Mouse (Mus musculus) limb, embryonic 14.5 days (tissue): ENCODE measurements at regions not wholly inside any gene's neighbourhood (a gene's known extent, or its start where the extent isn't known, plus 50 kb on each side); places are given as distances from the start of the nearest gene placed in this dataset.

ENCODE experiments used
- ATAC-seq: fragments of 200-750 bp; cut with Nextera tagmentation; 2 replicates; pipeline ENCODE4 v1.8.0; 2017; ENCODE audit warnings: low read depth, moderate number of reproducible peaks, moderate TSS enrichment; ENCODE audit not compliant: low FRiP score
- DNase-seq: peaks from one replicate; pipeline ENCODE4 v3.0.0-alpha.2; 2015; ENCODE audit warnings: low spot score
- H3K27ac ChIP-seq: fragments of 300-500 bp; sonication (generic); replicated peaks from 2 replicates; pipeline ENCODE4 v1.5.1; 2014; ENCODE audit warnings: low read depth, mild to moderate bottlenecking, low read length, moderate library complexity, mixed read lengths
- H3K27me3 ChIP-seq: fragments of 300-500 bp; sonication (generic); 2 replicates; pipeline ENCODE4 v1.6.1; 2014; ENCODE audit warnings: low read length, mixed read lengths; ENCODE audit not compliant: control insufficient read depth, insufficient read depth
- H3K36me3 ChIP-seq: fragments of 300-500 bp; sonication (generic); 2 replicates; pipeline ENCODE4 v1.6.1; 2014; ENCODE audit warnings: mild to moderate bottlenecking, low read length, moderate library complexity, mixed read lengths; ENCODE audit not compliant: control insufficient read depth, insufficient read depth
- H3K4me1 ChIP-seq: fragments of 300-500 bp; sonication (generic); 2 replicates; pipeline ENCODE4 v1.6.1; 2014; ENCODE audit warnings: antibody characterized with exemption, low read length, mixed read lengths; ENCODE audit not compliant: control insufficient read depth, insufficient read depth
- H3K4me2 ChIP-seq: fragments of 300-500 bp; sonication (generic); replicated peaks from 2 replicates; pipeline ENCODE4 v1.6.1; 2014; ENCODE audit warnings: low read depth, mild to moderate bottlenecking, low read length, moderate library complexity; ENCODE audit not compliant: severe bottlenecking
- H3K4me3 ChIP-seq: fragments of 300-500 bp; sonication (generic); replicated peaks from 2 replicates; pipeline ENCODE4 v1.5.1; 2014; ENCODE audit warnings: low read length
- H3K9ac ChIP-seq: fragments of 300-500 bp; sonication (generic); 2 replicates; pipeline ENCODE4 v1.6.1; 2014; ENCODE audit warnings: mild to moderate bottlenecking, low read depth, low read length, moderate library complexity; ENCODE audit not compliant: severe bottlenecking
- H3K9me3 ChIP-seq: fragments of 300-500 bp; sonication (generic); 2 replicates; pipeline ENCODE4 v1.6.1; 2016; ENCODE audit warnings: low read length; ENCODE audit not compliant: control insufficient read depth
- POLR2A ChIP-seq: fragments of 200-500 bp; IDR thresholded peaks from 2 replicates; pipeline ENCODE4 v1.8.0; 2012; ENCODE audit warnings: inconsistent platforms, mild to moderate bottlenecking, moderate library complexity, borderline replicate concordance; ENCODE audit not compliant: insufficient read depth, insufficient read length; ENCODE audit errors: extremely low read depth
- WGBS: fragments of 180-500 bp; shearing (Covaris S2); extraction: QIAGEN DNeasy Blood & Tissue Kit; methylation state at CpG from one replicate; pipeline ENCODE4 v1.1.7; 2014; 5-methylcytosine and 5-hydroxymethylcytosine counted together

DNA sequence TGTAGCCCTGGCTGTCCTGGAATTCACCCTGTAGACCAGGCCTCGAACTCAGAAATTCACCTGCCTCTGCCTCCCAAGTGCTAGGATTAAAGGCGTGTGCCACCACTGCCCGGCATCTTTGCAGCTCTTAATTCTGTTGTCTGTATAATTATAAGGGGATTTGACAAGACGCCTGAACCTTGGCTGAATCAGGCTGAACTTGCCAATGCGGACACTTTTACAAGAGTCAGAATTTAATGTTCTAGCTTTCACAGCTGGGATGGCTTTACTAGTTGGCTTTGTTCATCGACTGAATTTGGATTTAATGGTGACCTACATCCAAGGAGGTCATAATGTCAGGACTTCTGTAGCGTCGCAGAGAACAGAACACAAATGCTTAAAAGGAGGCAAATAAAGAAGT is 108.3 kb downstream of the Cops8 start:
- H3K4me1 ChIP-seq: no peaks in the 10 kb centered on the region
- H3K9me3 ChIP-seq: no peaks in the 10 kb centered on the region; the same call in 1 of the 2 replicates
- WGBS: 67% methylated on average over 8 of the region's 8 CpGs
- ATAC-seq: no peak
- no peak for TF ChIP-seq POLR2A
- H3K4me3 ChIP-seq: no peak overlapping the region
- no peak for DNase-seq
- H3K27me3 ChIP-seq: no peaks in the 10 kb centered on the region
- H3K36me3 ChIP-seq: no peaks in the 10 kb centered on the region
- no peak overlapping the region for H3K27ac ChIP-seq
- H3K4me2 ChIP-seq: no peak overlapping the region
- no peak overlapping the region for H3K9ac ChIP-seq
